Mouse (Mus musculus): ENCODE data around the gene Kcna3. TPM values are rescaled to one million over a fixed set of nuclear protein-coding genes. Genes with fewer than 3 reads are reported as not detected.

Gene Kcna3
- polyA plus RNA-seq, 1 experiment from 2014 or later: 11.3 TPM

DNA sequence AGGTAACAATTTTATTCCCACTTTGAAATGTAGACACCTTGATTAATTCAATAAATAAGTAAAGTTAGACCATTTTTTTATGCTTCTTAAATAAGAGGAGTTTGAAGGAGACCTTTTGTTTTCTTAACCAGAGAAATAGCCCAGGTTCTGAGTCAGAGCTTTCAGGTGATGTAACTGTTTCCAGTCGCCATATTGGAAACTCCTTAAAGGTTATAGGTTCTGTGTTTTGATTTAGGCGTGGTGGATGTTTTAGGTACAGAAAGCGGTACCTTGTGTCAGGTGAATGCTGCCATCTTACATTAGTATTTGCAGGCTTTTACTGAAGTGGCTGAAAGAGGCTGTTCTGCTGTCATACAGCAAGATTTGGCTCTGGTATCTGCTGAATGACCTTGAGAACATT, 4.4 kb downstream of the Kcna3 start:
- no peak for ATAC-seq
- no peaks in the 10 kb centered on the region for H3K27me3 ChIP-seq (replicated peaks; ENCODE audit: control insufficient read depth, insufficient read depth, low read length)
- H3K27ac ChIP-seq (ENCODE audit: low read depth, low read length): no peak overlapping the region
- no peaks in the 10 kb centered on the region for H3K9me3 ChIP-seq (ENCODE audit: control insufficient read depth, low read length)
- H3K36me3 ChIP-seq (ENCODE audit: control insufficient read depth, insufficient read depth, low read length): peaks cover 2% of the 10 kb centered on the region; the same call in 1 of the 2 replicates
- H3K4me1 ChIP-seq (ENCODE audit: control insufficient read depth, insufficient read depth, low read depth, low read length): peaks cover 21% of the 10 kb centered on the region
- peak overlapping the region; percentile 83 for H3K4me2 ChIP-seq (ENCODE audit: low read length)
- WGBS: 83% methylated on average over 3 of the region's 3 CpGs
- H3K9ac ChIP-seq (ENCODE audit: low read depth, low read length): no peak overlapping the region; the same call in 1 of the 2 replicates
- peak overlapping the region; percentile 31 for H3K4me3 ChIP-seq (ENCODE audit: low read length)

GRCm38 (mm10) chr3:107041718-107042117, 5.7 kb downstream of the Kcna3 start:
- Histone ChIP-seq H3K9me3 (ENCODE audit: control insufficient read depth, low read length) (no peaks in the 10 kb centered on the region), H3K4me2 (ENCODE audit: low read length) (peak overlapping the region; percentile 58), H3K4me3 (ENCODE audit: low read length) (peak overlapping the region; percentile 28), H3K4me1 (ENCODE audit: control insufficient read depth, insufficient read depth, low read depth, low read length) (peaks cover 21% of the 10 kb centered on the region), H3K36me3 (ENCODE audit: control insufficient read depth, insufficient read depth, low read length) (peaks cover 2% of the 10 kb centered on the region; the same call in 1 of the 2 replicates), H3K9ac (ENCODE audit: low read depth, low read length) (no peak overlapping the region), H3K27ac (ENCODE audit: low read depth, low read length) (no peak overlapping the region), H3K27me3 (replicated peaks; ENCODE audit: control insufficient read depth, insufficient read depth, low read length) (no peaks in the 10 kb centered on the region)
- 78% methylated on average over 1 of the region's 1 CpGs for WGBS
- ATAC-seq: no peak

DNA sequence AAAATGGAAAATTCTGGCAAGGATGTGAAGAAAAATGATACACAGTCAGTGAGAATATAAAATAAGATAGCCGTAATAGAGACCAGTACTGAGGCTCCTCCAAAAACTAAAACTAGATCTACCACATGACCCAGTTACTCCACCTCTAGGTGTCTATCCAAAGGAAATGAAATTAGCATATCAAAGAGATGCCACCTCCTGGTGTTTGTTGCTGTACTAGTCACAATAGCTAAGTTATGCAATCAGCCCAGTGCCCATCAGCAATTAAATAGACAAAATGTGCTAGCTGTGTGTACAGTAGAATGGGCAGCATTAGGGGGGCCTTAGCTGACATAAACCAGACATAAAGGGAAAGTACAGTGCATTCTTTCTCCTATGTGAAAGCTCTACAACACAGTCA, 25.5 kb downstream of the Kcna3 start:
- H3K36me3 ChIP-seq (ENCODE audit: control insufficient read depth, insufficient read depth, low read length): no peaks in the 10 kb centered on the region
- H3K4me1 ChIP-seq (ENCODE audit: control insufficient read depth, insufficient read depth, low read depth, low read length): no peaks in the 10 kb centered on the region
- 81% methylated on average over 1 of the region's 1 CpGs for WGBS
- ATAC-seq: no peak
- no peaks in the 10 kb centered on the region for H3K9me3 ChIP-seq (ENCODE audit: control insufficient read depth, low read length)
- H3K4me2 ChIP-seq (ENCODE audit: low read length): no peak overlapping the region
- H3K27me3 ChIP-seq (replicated peaks; ENCODE audit: control insufficient read depth, insufficient read depth, low read length): no peaks in the 10 kb centered on the region
- no peak overlapping the region for H3K27ac ChIP-seq (ENCODE audit: low read depth, low read length)
- no peak overlapping the region for H3K9ac ChIP-seq (ENCODE audit: low read depth, low read length)
- H3K4me3 ChIP-seq (ENCODE audit: low read length): no peak overlapping the region

DNA sequence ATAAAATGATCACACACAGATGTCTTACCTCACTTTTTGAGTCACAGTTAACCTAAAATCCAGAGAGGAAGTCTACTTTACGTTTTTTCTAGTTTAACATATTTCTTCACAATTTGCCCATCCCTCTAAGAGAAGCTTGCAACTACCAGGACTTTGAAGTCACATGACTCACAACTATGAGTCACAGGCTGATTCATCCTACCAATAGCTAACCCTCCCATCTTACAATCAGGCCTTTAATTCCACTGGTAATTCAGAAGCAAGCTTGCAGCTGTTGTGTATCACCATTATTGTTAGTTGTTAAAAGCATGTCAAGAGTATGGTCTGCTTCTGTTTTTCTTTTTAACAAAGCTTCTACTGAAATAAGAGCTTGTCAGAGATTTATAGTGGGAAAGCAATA, 26.8 kb downstream of the Kcna3 start:
- WGBS: 73% methylated on average over 1 of the region's 1 CpGs
- no peak overlapping the region for H3K27ac ChIP-seq (ENCODE audit: low read depth, low read length)
- no peak overlapping the region for H3K9ac ChIP-seq (ENCODE audit: low read depth, low read length)

DNA sequence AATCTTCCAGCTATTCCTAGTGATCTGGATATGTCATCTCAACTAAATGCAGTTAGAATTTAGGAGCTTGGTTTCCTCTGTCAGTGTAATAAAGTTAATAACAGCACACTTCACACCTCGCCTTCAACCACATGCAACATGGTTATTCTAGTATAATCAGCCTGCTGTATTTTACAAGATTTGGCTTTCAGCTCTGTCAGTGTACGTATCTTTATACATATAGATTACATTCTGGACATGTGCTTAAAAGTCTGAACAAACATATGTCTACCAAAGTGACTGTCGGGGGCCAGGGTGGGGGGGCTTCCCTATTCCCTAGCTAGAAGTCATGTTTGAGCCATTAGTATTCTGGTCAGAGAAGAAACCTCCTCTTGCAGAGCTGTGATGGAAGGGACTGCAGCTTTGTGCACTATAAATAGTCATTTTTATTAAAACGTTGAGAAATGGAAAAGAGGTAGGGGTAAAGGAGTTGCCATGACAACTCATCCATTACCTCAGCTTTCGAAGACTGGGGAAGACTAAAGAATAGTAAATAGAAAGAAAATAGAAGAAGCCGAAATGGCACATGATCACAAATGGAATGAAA, 29.6 kb downstream of the Kcna3 start:
- no peak overlapping the region for H3K4me3 ChIP-seq (ENCODE audit: low read length)
- H3K4me1 ChIP-seq (ENCODE audit: control insufficient read depth, insufficient read depth, low read depth, low read length): peaks cover 3% of the 10 kb centered on the region; the same call in 1 of the 2 replicates
- H3K9ac ChIP-seq (ENCODE audit: low read depth, low read length): no peak overlapping the region
- H3K27me3 ChIP-seq (replicated peaks; ENCODE audit: control insufficient read depth, insufficient read depth, low read length): no peaks in the 10 kb centered on the region
- peak; percentile 83 for ATAC-seq
- no peak overlapping the region for H3K4me2 ChIP-seq (ENCODE audit: low read length)
- 50% methylated on average over 6 of the region's 6 CpGs for WGBS
- peak overlapping the region; percentile 41; the same call in 1 of the 2 replicates for H3K27ac ChIP-seq (ENCODE audit: low read depth, low read length)
- H3K9me3 ChIP-seq (ENCODE audit: control insufficient read depth, low read length): no peaks in the 10 kb centered on the region
- H3K36me3 ChIP-seq (ENCODE audit: control insufficient read depth, insufficient read depth, low read length): no peaks in the 10 kb centered on the region

More for the DNA sequence above, 26.8 kb downstream of the Kcna3 start:
- no peak overlapping the region for H3K4me2 ChIP-seq (ENCODE audit: low read length)
- no peaks in the 10 kb centered on the region for H3K9me3 ChIP-seq (ENCODE audit: control insufficient read depth, low read length)
- ATAC-seq: no peak
- no peaks in the 10 kb centered on the region for H3K36me3 ChIP-seq (ENCODE audit: control insufficient read depth, insufficient read depth, low read length)
- peaks cover 3% of the 10 kb centered on the region; the same call in 1 of the 2 replicates for H3K4me1 ChIP-seq (ENCODE audit: control insufficient read depth, insufficient read depth, low read depth, low read length)
- no peaks in the 10 kb centered on the region for H3K27me3 ChIP-seq (replicated peaks; ENCODE audit: control insufficient read depth, insufficient read depth, low read length)
- no peak overlapping the region for H3K4me3 ChIP-seq (ENCODE audit: low read length)

DNA sequence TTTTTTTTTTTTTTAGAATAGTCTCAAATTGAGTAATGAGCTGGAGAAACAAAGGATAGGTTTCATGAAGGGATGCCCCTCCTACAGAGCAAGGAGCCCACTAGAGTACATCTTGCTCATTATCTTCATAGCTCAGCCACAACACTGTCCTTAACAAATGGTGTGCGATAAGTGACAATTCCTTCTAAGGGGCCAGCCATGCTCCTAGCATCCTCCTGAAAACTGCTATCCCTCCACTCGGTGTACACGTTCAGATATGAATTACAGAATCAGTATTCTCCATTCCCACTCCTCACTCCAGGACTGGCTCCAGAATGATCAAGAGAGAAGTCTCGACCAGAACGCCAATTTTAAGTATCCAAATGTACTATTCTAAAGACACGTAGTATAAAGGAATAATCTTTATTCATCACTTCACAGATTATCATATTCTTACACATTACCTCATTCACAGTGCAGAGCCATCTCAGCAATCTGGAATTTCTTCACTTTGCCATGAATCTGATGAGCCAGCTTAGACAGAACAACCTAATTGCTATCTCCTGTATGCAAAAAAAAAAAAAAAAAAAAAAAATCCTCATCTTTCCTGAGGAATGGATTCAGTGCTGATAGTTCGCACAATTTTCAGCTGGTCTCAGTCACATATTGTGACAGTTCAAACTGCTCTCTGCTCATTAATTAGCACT, 30.3 kb downstream of the Kcna3 start:
- no peaks in the 10 kb centered on the region for H3K36me3 ChIP-seq (ENCODE audit: control insufficient read depth, insufficient read depth, low read length)
- H3K4me2 ChIP-seq (ENCODE audit: low read length): no peak overlapping the region
- H3K9ac ChIP-seq (ENCODE audit: low read depth, low read length): no peak overlapping the region
- no peak overlapping the region for H3K4me3 ChIP-seq (ENCODE audit: low read length)
- H3K27me3 ChIP-seq (replicated peaks; ENCODE audit: control insufficient read depth, insufficient read depth, low read length): no peaks in the 10 kb centered on the region
- H3K27ac ChIP-seq (ENCODE audit: low read depth, low read length): peak overlapping the region; percentile 39; the same call in 1 of the 2 replicates
- peak; percentile 62; the same call in 1 of the 2 replicates for ATAC-seq
- WGBS: 62% methylated on average over 7 of the region's 7 CpGs
- no peaks in the 10 kb centered on the region for H3K9me3 ChIP-seq (ENCODE audit: control insufficient read depth, low read length)
- H3K4me1 ChIP-seq (ENCODE audit: control insufficient read depth, insufficient read depth, low read depth, low read length): peaks cover 3% of the 10 kb centered on the region; the same call in 1 of the 2 replicates

DNA sequence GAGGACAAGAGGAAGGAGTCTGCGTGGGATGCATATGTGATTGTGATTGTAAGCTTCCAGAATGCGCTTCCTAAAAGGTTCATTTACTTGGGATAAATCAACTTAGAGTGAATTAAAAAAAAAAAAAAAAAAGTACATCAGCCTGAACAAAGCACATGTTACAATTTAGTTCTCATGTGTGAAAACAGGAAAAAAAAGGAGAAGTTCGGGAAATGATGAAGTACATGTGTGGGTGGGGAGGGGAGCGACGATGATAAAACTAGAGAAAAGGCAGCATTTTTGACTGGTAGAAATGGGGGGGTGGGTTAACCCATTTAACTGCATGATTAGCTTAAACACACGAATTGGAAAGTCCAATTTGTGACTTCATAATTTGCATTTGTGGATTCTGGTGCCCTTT, 31.3 kb downstream of the Kcna3 start:
- no peak overlapping the region for H3K4me2 ChIP-seq (ENCODE audit: low read length)
- 75% methylated on average over 6 of the region's 6 CpGs for WGBS
- H3K4me1 ChIP-seq (ENCODE audit: control insufficient read depth, insufficient read depth, low read depth, low read length): peaks cover 3% of the 10 kb centered on the region; the same call in 1 of the 2 replicates
- H3K9me3 ChIP-seq (ENCODE audit: control insufficient read depth, low read length): no peaks in the 10 kb centered on the region
- H3K27ac ChIP-seq (ENCODE audit: low read depth, low read length): no peak overlapping the region
- no peak overlapping the region for H3K4me3 ChIP-seq (ENCODE audit: low read length)
- no peaks in the 10 kb centered on the region for H3K36me3 ChIP-seq (ENCODE audit: control insufficient read depth, insufficient read depth, low read length)
- H3K9ac ChIP-seq (ENCODE audit: low read depth, low read length): no peak overlapping the region
- H3K27me3 ChIP-seq (replicated peaks; ENCODE audit: control insufficient read depth, insufficient read depth, low read length): no peaks in the 10 kb centered on the region
- no peak for ATAC-seq

- no peaks in the 10 kb centered on the region for H3K27me3 ChIP-seq (replicated peaks; ENCODE audit: control insufficient read depth, insufficient read depth, low read length)
- H3K36me3 ChIP-seq (ENCODE audit: control insufficient read depth, insufficient read depth, low read length): no peaks in the 10 kb centered on the region
- no peaks in the 10 kb centered on the region for H3K9me3 ChIP-seq (ENCODE audit: control insufficient read depth, low read length)
- H3K9ac ChIP-seq (ENCODE audit: low read depth, low read length): no peak overlapping the region
- H3K27ac ChIP-seq (ENCODE audit: low read depth, low read length): no peak overlapping the region
- WGBS: 72% methylated on average over 2 of the region's 2 CpGs
- no peak for ATAC-seq
- H3K4me1 ChIP-seq (ENCODE audit: control insufficient read depth, insufficient read depth, low read depth, low read length): no peaks in the 10 kb centered on the region
- H3K4me3 ChIP-seq (ENCODE audit: low read length): no peak overlapping the region
- H3K4me2 ChIP-seq (ENCODE audit: low read length): no peak overlapping the region
Observed at GRCm38 (mm10) chr3:107073863-107074262, 37.9 kb downstream of the Kcna3 start.

DNA sequence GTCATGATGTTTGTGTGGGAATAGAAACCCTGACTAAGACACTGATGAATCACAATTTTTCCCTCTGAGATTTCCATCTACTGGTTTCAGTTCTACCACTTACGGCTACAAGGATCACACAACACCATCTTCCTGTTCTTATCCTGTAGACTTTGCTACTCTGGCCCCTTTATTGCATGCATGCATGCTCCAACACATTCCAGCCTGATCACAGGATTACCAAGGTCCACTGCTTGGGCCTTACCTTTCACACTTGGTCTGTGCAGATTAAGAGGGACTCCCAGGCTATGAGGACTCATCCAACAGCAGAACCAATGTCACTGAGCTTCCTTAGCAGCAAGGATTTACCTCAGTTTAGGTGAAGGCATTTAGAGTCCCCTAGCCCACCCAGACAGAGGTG, 39.7 kb downstream of the Kcna3 start:
- Histone ChIP-seq H3K36me3 (ENCODE audit: control insufficient read depth, insufficient read depth, low read length) (no peaks in the 10 kb centered on the region), H3K4me3 (ENCODE audit: low read length) (no peak overlapping the region), H3K9me3 (ENCODE audit: control insufficient read depth, low read length) (no peaks in the 10 kb centered on the region), H3K4me1 (ENCODE audit: control insufficient read depth, insufficient read depth, low read depth, low read length) (no peaks in the 10 kb centered on the region), H3K9ac (ENCODE audit: low read depth, low read length) (no peak overlapping the region), H3K27me3 (replicated peaks; ENCODE audit: control insufficient read depth, insufficient read depth, low read length) (no peaks in the 10 kb centered on the region), H3K27ac (ENCODE audit: low read depth, low read length) (no peak overlapping the region), H3K4me2 (ENCODE audit: low read length) (no peak overlapping the region)
- no peak for ATAC-seq
- 88% methylated on average over 1 of the region's 1 CpGs for WGBS

Measured in hindbrain, embryonic 16.5 days (tissue).